Mouse (Mus musculus) heart, embryonic 12.5 days (tissue): ENCODE results near the gene Zcchc2. TPM values are rescaled to one million over a fixed set of nuclear protein-coding genes. Genes with fewer than 3 reads are reported as not detected.

Experiments
- ATAC-seq: fragments of 200-750 bp; cut with Nextera tagmentation; 2 replicates; pipeline ENCODE4 v1.8.0; 2017; ENCODE audit warnings: moderate TSS enrichment, moderate library complexity; ENCODE audit not compliant: insufficient number of reproducible peaks, low FRiP score
- H3K27ac ChIP-seq: fragments of 300-500 bp; sonication (generic); 2 replicates; pipeline ENCODE4 v1.5.1; 2016; ENCODE audit warnings: mild to moderate bottlenecking, moderate library complexity; ENCODE audit not compliant: poor library complexity, severe bottlenecking
- H3K27me3 ChIP-seq: fragments of 300-500 bp; sonication (generic); replicated peaks from 2 replicates; pipeline ENCODE4 v1.6.1; 2016; ENCODE audit warnings: mild to moderate bottlenecking, moderate library complexity
- H3K36me3 ChIP-seq: fragments of 300-500 bp; sonication (generic); 2 replicates; pipeline ENCODE4 v1.6.1; 2016; ENCODE audit warnings: mild to moderate bottlenecking, moderate library complexity
- H3K4me1 ChIP-seq: fragments of 300-500 bp; sonication (generic); replicated peaks from 2 replicates; pipeline ENCODE4 v1.6.1; 2016; ENCODE audit warnings: mild to moderate bottlenecking
- H3K4me2 ChIP-seq: fragments of 300-500 bp; sonication (generic); 2 replicates; pipeline ENCODE4 v1.6.1; 2016; ENCODE audit warnings: mild to moderate bottlenecking, moderate library complexity
- H3K4me3 ChIP-seq: fragments of 300-500 bp; sonication (generic); 2 replicates; pipeline ENCODE4 v1.5.1; 2016; ENCODE audit warnings: mild to moderate bottlenecking
- H3K9ac ChIP-seq: fragments of 300-500 bp; sonication (generic); 2 replicates; pipeline ENCODE4 v1.6.1; 2016; ENCODE audit warnings: mild to moderate bottlenecking, moderate library complexity
- H3K9me3 ChIP-seq: fragments of 300-500 bp; sonication (generic); replicated peaks from 2 replicates; pipeline ENCODE4 v1.6.1; 2016; ENCODE audit warnings: mild to moderate bottlenecking, moderate library complexity
- WGBS: fragments of 180-500 bp; shearing (Covaris S2); methylation state at CpG from one replicate; pipeline ENCODE4 v1.1.7; 2016; 5-methylcytosine and 5-hydroxymethylcytosine counted together
- polyA plus RNA-seq: library from polyadenylated mRNA; unstranded; fragments of >200 nt; fragmentation: Nextera tagmentation; extraction: Ambion mirVana; gene quantifications from 2 replicates; pipeline ENCODE4 v1.2.1, GENCODE M21; 2016

The Zcchc2 gene
- polyA plus RNA-seq, 1 experiment from 2014 or later, result 2.0 TPM

- Histone ChIP-seq H3K36me3 (peaks cover 66% of the 10 kb centered on the region), H3K9ac (no peak overlapping the region), H3K9me3 (no peaks in the 10 kb centered on the region), H3K4me1 (no peaks in the 10 kb centered on the region), H3K27me3 (no peaks in the 10 kb centered on the region), H3K4me2 (no peak overlapping the region), H3K27ac (no peak overlapping the region), H3K4me3 (no peak overlapping the region)
- no peak for ATAC-seq
- WGBS, result 74% methylated on average over 6 of the region's 6 CpGs
These were observed 26.1 kb downstream of the Zcchc2 start for GRCm38 (mm10) chr1:106016262-106016661.

DNA sequence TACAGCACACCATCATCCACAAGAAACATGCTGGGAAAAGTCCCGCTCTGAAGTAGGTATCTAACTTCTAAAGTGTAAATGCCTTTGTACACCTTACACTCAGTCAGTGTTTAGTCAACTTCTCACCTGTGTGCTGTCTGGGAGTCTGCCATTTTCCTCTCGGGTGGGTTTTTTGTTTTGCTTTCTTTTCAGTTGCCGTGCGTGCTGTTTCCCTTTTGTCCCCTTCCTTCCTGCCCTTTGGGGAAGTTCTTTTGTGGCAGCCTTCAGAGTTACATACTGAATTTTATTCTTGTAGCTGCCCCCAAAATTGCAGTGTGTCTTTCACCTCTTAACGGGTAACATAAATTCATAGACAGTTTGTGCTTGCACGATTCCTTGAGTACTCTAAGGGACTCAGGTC lies 29.6 kb downstream of the Zcchc2 start:
- WGBS, result 77% methylated on average over 6 of the region's 6 CpGs
- ATAC-seq, result no peak
- Histone ChIP-seq H3K27ac (no peak overlapping the region), H3K9ac (no peak overlapping the region), H3K36me3 (peaks cover 84% of the 10 kb centered on the region), H3K9me3 (no peaks in the 10 kb centered on the region), H3K4me1 (no peaks in the 10 kb centered on the region), H3K27me3 (no peaks in the 10 kb centered on the region), H3K4me2 (no peak overlapping the region), H3K4me3 (no peak overlapping the region)

DNA sequence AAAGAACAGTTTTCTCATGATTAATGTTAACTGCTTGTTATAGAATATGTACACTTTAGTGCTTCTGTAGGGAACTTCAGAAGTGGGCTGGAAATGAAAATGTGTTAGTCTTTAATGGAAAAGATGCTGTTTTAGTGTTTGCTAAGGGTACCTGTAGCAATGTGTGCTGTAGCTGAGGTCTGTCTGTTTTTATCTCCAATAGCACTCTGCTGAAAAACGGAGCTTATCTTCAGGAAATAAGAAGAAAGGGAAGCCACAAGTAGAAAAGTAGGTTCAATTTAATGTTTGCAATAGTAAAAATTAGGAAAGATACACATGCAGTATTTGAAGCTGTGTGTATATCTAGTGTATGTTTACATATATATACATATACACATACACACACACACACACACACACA lies 32.8 kb downstream of the Zcchc2 start:
- H3K4me3 ChIP-seq, result no peak overlapping the region
- ATAC-seq, result no peak

GRCm38 (mm10) chr1:106024254-106024653 lies 34.0 kb downstream of the Zcchc2 start:
- H3K4me1 ChIP-seq, result no peaks in the 10 kb centered on the region; the same call in 1 of the 2 replicates
- 62% methylated on average over 2 of the region's 2 CpGs for WGBS
- no peak for ATAC-seq
- H3K4me2 ChIP-seq, result no peak overlapping the region
- no peak overlapping the region for H3K4me3 ChIP-seq
- H3K36me3 ChIP-seq, result peaks cover 72% of the 10 kb centered on the region
- no peaks in the 10 kb centered on the region for H3K27me3 ChIP-seq
- H3K9me3 ChIP-seq, result no peaks in the 10 kb centered on the region
- no peak overlapping the region for H3K27ac ChIP-seq
- no peak overlapping the region for H3K9ac ChIP-seq

More for the DNA sequence above, 32.8 kb downstream of the Zcchc2 start:
- no peak overlapping the region for H3K4me2 ChIP-seq
- peaks cover 72% of the 10 kb centered on the region for H3K36me3 ChIP-seq
- no peaks in the 10 kb centered on the region for H3K9me3 ChIP-seq
- H3K4me1 ChIP-seq, result no peaks in the 10 kb centered on the region
- no peak overlapping the region for H3K9ac ChIP-seq
- WGBS, result 48% methylated on average over 1 of the region's 1 CpGs
- H3K27me3 ChIP-seq, result no peaks in the 10 kb centered on the region
- H3K27ac ChIP-seq, result no peak overlapping the region

GRCm38 (mm10) chr1:106024778-106025177 lies 34.6 kb downstream of the Zcchc2 start:
- Histone ChIP-seq H3K4me3 (no peak overlapping the region), H3K4me1 (no peaks in the 10 kb centered on the region; the same call in 1 of the 2 replicates), H3K27me3 (no peaks in the 10 kb centered on the region), H3K27ac (no peak overlapping the region), H3K9me3 (no peaks in the 10 kb centered on the region), H3K36me3 (peaks cover 71% of the 10 kb centered on the region), H3K4me2 (no peak overlapping the region), H3K9ac (no peak overlapping the region)
- 85% methylated on average over 3 of the region's 3 CpGs for WGBS
- no peak for ATAC-seq

DNA sequence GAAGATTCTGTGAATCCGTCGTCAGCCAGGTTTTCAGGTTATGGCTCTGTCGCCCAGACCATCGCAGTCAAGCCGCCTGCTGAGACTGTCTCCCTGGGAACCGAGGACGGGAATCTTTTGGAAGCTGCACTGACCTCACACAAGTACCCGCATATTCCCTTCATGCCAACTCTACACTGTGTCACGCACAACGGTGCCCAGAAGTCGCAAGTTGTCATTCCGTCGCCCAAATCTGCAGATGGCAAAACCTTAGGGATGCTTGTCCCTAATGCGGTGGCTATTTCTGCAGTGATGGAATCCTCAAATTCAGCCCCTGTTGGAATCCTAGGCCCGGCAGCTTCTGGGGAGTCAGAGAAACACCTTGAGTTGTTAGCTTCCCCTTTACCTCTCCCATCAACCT lies 39.6 kb downstream of the Zcchc2 start:
- peaks cover 57% of the 10 kb centered on the region for H3K36me3 ChIP-seq
- H3K4me2 ChIP-seq, result no peak overlapping the region
- no peaks in the 10 kb centered on the region for H3K9me3 ChIP-seq
- peaks cover 1% of the 10 kb centered on the region; the same call in 1 of the 2 replicates for H3K4me1 ChIP-seq
- no peak overlapping the region for H3K9ac ChIP-seq
- H3K4me3 ChIP-seq, result no peak overlapping the region
- no peak for ATAC-seq
- H3K27ac ChIP-seq, result no peak overlapping the region
- 94% methylated on average over 15 of the region's 15 CpGs for WGBS
- H3K27me3 ChIP-seq, result no peaks in the 10 kb centered on the region

GRCm38 (mm10) chr1:106030331-106030730 lies 40.1 kb downstream of the Zcchc2 start:
- no peak overlapping the region for H3K4me2 ChIP-seq
- H3K27me3 ChIP-seq, result no peaks in the 10 kb centered on the region
- H3K36me3 ChIP-seq, result peaks cover 57% of the 10 kb centered on the region
- H3K4me1 ChIP-seq, result peaks cover 7% of the 10 kb centered on the region
- 89% methylated on average over 10 of the region's 10 CpGs for WGBS
- H3K27ac ChIP-seq, result no peak overlapping the region
- H3K9me3 ChIP-seq, result no peaks in the 10 kb centered on the region
- ATAC-seq, result no peak
- H3K9ac ChIP-seq, result no peak overlapping the region
- no peak overlapping the region for H3K4me3 ChIP-seq

GRCm38 (mm10) chr1:106030886-106031285 lies 40.7 kb downstream of the Zcchc2 start:
- Histone ChIP-seq H3K4me1 (peaks cover 7% of the 10 kb centered on the region), H3K27ac (no peak overlapping the region), H3K9me3 (no peaks in the 10 kb centered on the region), H3K27me3 (no peaks in the 10 kb centered on the region), H3K4me3 (no peak overlapping the region), H3K4me2 (no peak overlapping the region), H3K36me3 (peaks cover 55% of the 10 kb centered on the region), H3K9ac (no peak overlapping the region)
- ATAC-seq, result no peak
- 88% methylated on average over 2 of the region's 2 CpGs for WGBS

DNA sequence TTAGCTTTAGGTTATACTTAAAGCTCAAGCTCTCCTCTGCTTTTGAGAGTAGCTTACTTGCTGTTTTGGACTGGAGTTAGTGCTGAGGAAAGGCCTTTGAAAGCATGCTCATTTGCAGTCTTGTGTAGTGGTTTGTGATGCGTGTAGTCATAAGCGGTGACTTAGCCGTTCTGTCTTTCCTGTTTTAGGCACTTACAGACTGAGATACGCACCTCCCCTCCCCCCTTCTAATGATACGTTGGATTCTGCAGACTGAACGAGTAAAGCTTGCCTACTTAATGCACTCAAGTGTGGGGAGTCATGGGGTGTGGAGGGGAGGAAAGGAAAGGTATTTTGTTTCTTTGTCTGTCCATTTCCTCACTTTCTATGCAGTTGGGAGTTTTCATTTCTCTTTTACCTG lies 41.7 kb downstream of the Zcchc2 start:
- Histone ChIP-seq H3K9me3 (no peaks in the 10 kb centered on the region), H3K4me3 (no peak overlapping the region), H3K36me3 (peaks cover 54% of the 10 kb centered on the region), H3K4me1 (peaks cover 7% of the 10 kb centered on the region), H3K4me2 (no peak overlapping the region), H3K27me3 (no peaks in the 10 kb centered on the region), H3K27ac (no peak overlapping the region), H3K9ac (no peak overlapping the region)
- no peak for ATAC-seq
- 62% methylated on average over 6 of the region's 6 CpGs for WGBS

- H3K9ac ChIP-seq, result no peak overlapping the region
- no peak overlapping the region for H3K27ac ChIP-seq
- WGBS, result 68% methylated on average over 7 of the region's 7 CpGs
- H3K36me3 ChIP-seq, result peaks cover 33% of the 10 kb centered on the region
- no peaks in the 10 kb centered on the region for H3K27me3 ChIP-seq
- H3K4me2 ChIP-seq, result no peak overlapping the region
- H3K9me3 ChIP-seq, result no peaks in the 10 kb centered on the region
- ATAC-seq, result no peak
- H3K4me1 ChIP-seq, result peaks cover 27% of the 10 kb centered on the region
- H3K4me3 ChIP-seq, result no peak overlapping the region
These were observed 44.6 kb downstream of the Zcchc2 start for GRCm38 (mm10) chr1:106034776-106035175.

DNA sequence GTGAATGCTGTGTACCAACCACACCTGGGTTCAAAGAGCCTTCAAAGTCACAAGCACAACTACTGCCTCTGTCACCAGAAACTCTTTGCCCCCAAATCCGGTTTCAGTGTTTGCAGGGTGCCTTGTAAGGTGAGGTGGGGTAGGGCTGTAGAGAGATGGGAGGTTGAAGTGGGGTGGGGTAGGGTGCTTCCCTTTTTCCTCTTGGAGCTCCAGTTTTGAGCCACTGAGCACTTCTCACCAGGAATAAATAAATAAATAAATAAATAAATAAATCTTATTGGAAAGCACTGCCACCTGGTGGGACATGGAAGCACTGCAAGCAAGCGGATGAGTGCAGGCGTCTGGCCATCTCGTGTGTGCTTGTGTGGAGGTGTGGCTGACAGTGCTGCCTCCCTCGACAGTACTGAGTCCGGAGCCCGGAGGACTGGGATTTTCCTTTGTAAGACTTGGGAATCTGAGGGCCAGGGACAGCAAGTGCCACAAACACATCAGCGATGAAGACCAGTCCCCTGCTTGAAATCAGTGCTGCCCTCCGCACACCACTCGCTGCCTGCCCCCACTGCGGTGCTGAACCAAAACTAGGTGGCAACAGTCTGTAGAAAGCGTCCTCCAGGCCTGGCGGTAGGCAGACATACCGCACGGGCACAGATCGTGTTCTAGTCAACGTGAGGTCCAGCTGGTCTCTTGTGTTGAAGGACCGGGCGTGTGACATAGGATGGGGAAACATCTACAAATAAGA lies 46.8 kb downstream of the Zcchc2 start:
- 61% methylated on average over 19 of the region's 19 CpGs for WGBS
- H3K36me3 ChIP-seq, result peaks cover 14% of the 10 kb centered on the region
- H3K4me3 ChIP-seq, result no peak overlapping the region
- H3K9ac ChIP-seq, result no peak overlapping the region
- H3K4me1 ChIP-seq, result peaks cover 34% of the 10 kb centered on the region
- H3K27ac ChIP-seq, result no peak overlapping the region
- no peaks in the 10 kb centered on the region for H3K27me3 ChIP-seq
- 0 out of 2 replicates have a peak, but pooled peaks have one; percentile 46 for ATAC-seq
- no peaks in the 10 kb centered on the region for H3K9me3 ChIP-seq
- peak overlapping the region; percentile 24; the same call in 1 of the 2 replicates for H3K4me2 ChIP-seq
